Mouse (Mus musculus) C3H10T1/2 (cell line): ENCODE results near the gene Vmn1r192. TPM values are rescaled to one million over a fixed set of nuclear protein-coding genes. Genes with fewer than 3 reads are reported as not detected.

Source experiments
- polyA plus RNA-seq, 2 experiments: library from polyadenylated mRNA; unstranded; fragments of >200 nt; fragmentation: generic; extraction: Trizol; gene quantifications; one replicate each; pipeline ENCODE4 v1.2.1; 2012; ENCODE audit warnings: missing spikeins in 2 of 2

Gene Vmn1r192
- polyA plus RNA-seq = not detected

GRCm38 (mm10) chr13:22191041-22191440 lies at the start of gene Vmn1r192:
Vmn1r192 (minus strand) TSS chr13:22191141.

GRCm38 (mm10) chr13:22223060-22223459 lies 32.1 kb upstream of the Vmn1r192 start, which contains the start of gene Vmn1r193:
Vmn1r193 (minus strand) TSS chr13:22223160.

GRCm38 (mm10) chr13:22183869-22184268 lies 7.1 kb downstream of the Vmn1r192 start, which contains the start of gene Vmn1r191:
Vmn1r191 (minus strand) TSS chr13:22183969.

Other genes starting within 250 kb of the Vmn1r192 start
- gene Zfp184, start 246.0 kb downstream of the Vmn1r192 start, polyA plus RNA-seq = 1 to 10 TPM in 1 of 2 experiments, under 1 TPM in 1; 0.04 to 2.1 TPM
- gene Pom121l2, start 209.9 kb downstream of the Vmn1r192 start, polyA plus RNA-seq = not detected
- gene Prss16, start 181.4 kb downstream of the Vmn1r192 start, polyA plus RNA-seq = 1 to 10 TPM; 1.1 to 3.2 TPM
- gene Hist1h2ah, start 155.6 kb downstream of the Vmn1r192 start, polyA plus RNA-seq = 10 to 100 TPM in 1 of 2 experiments, 1 to 10 TPM in 1; 5.3 to 10.8 TPM
- 10 to 100 TPM; 10.6 to 56.7 TPM for gene Hist1h2bk, start 155.3 kb downstream of the Vmn1r192 start, polyA plus RNA-seq
- 10 to 100 TPM; 16.9 to 37.5 TPM for gene Hist1h4i, start 149.8 kb downstream of the Vmn1r192 start, polyA plus RNA-seq
- gene Hist1h2ag, start 148.2 kb downstream of the Vmn1r192 start, polyA plus RNA-seq = 10 to 100 TPM; 16.6 to 26.8 TPM
- gene Hist1h2bj, start 147.9 kb downstream of the Vmn1r192 start, polyA plus RNA-seq = 10 to 100 TPM in 1 of 2 experiments, 1 to 10 TPM in 1; 5.0 to 50.5 TPM
- not detected for gene Vmn1r188, start 106.7 kb downstream of the Vmn1r192 start, polyA plus RNA-seq
- gene Vmn1r189, start 85.3 kb downstream of the Vmn1r192 start, polyA plus RNA-seq = not detected
- not detected for gene Vmn1r191, start 7.2 kb downstream of the Vmn1r192 start, polyA plus RNA-seq
- not detected for gene Vmn1r193, start 32.0 kb upstream of the Vmn1r192 start, polyA plus RNA-seq
- gene Vmn1r194, start 53.1 kb upstream of the Vmn1r192 start, polyA plus RNA-seq = not detected
- not detected for gene Vmn1r195, start 79.4 kb upstream of the Vmn1r192 start, polyA plus RNA-seq
- gene Vmn1r196, start 98.8 kb upstream of the Vmn1r192 start, polyA plus RNA-seq = not detected
- not detected for gene Vmn1r197, start 133.4 kb upstream of the Vmn1r192 start, polyA plus RNA-seq
- gene Vmn1r198, start 159.2 kb upstream of the Vmn1r192 start, polyA plus RNA-seq = not detected
- gene Vmn1r199, start 188.7 kb upstream of the Vmn1r192 start, polyA plus RNA-seq = not detected
- not detected for gene Vmn1r200, start 199.2 kb upstream of the Vmn1r192 start, polyA plus RNA-seq